ENCODE assay signal across 8 mouse cellular contexts in genomic region chr7:100121376-100121789, GRCm38 (mm10). TPM values are rescaled to one million over a fixed set of nuclear protein-coding genes. Genes with fewer than 3 reads are reported as not detected.
DNase-seq lines count a peak whose midpoint lies in the region; ATAC-seq and TF ChIP-seq lines count a peak whose summit lies in the region.

Pold3 (minus strand) TSS chr7:100121565.

- H3K36me3 ChIP-seq in ES-E14 (ENCODE audit: control insufficient read depth, insufficient read depth, low read length, poor library complexity, severe bottlenecking) = peaks cover 2% of the 10 kb centered on the region; the same call in 1 of the 2 replicates
- H3K36me3 ChIP-seq in forebrain, embryonic 15.5 days = peaks cover 23% of the 10 kb centered on the region

- under 1% methylated on average over 33 of the region's 33 CpGs for WGBS in forebrain, embryonic 15.5 days
- WGBS in lung, adult 2 months = under 1% methylated on average over 33 of the region's 33 CpGs

- peak within 1 kb of the TSS; percentile 90 for H3K27ac ChIP-seq in ES-E14 (ENCODE audit: insufficient read depth, low read depth, low read length, poor library complexity, severe bottlenecking)
- peak within 1 kb of the TSS; percentile 77 for H3K27ac ChIP-seq in forebrain, embryonic 15.5 days (replicated peaks)

- peak within 1 kb of the TSS; percentile 98 for H3K9ac ChIP-seq in ES-E14 (ENCODE audit: insufficient read depth, low read depth, low read length, poor library complexity, severe bottlenecking)
- H3K9ac ChIP-seq in forebrain, embryonic 15.5 days (replicated peaks) = peak within 1 kb of the TSS; percentile 86

- ATAC-seq in forebrain, embryonic 15.5 days (replicated peaks) = peak; percentile 97
- ATAC-seq in neutrophil, adult 5-6 weeks (ENCODE audit: extremely low read depth, insufficient number of reproducible peaks, low FRiP score, poor library complexity, severe bottlenecking) = peak; percentile 96

- no peaks in the 10 kb centered on the region for H3K9me3 ChIP-seq in ES-E14 (ENCODE audit: control insufficient read depth, insufficient read depth, low read depth, low read length)
- H3K9me3 ChIP-seq in forebrain, embryonic 15.5 days = no peaks in the 10 kb centered on the region

- in situ Hi-C loops in ES-E14 (cut with MboI; ENCODE audit: low sequenced_read_pairs in 2 of 2, unreplicated experiment in 2 of 2) = no loop called here

- peak within 1 kb of the TSS; percentile 82 to 97 for H3K4me3 ChIP-seq in ES-E14 (ENCODE audit: insufficient read depth in 1 of 2, low read depth in 1 of 2, low read length in 2 of 2, poor library complexity in 1 of 2, severe bottlenecking in 1 of 2)
- peak within 1 kb of the TSS; percentile 89 for H3K4me3 ChIP-seq in forebrain, embryonic 15.5 days
- H3K4me3 ChIP-seq in lung, adult 2 months (replicated peaks; ENCODE audit: extremely low read depth, low read depth, low read length) = peak within 1 kb of the TSS; percentile 79

- no peak for TF ChIP-seq CTCF in lung, adult 2 months (IDR thresholded peaks at IDR 0.05; ENCODE audit: insufficient read depth, low read length)

- peak within 1 kb of the TSS; percentile 70 for H3K4me2 ChIP-seq in forebrain, embryonic 15.5 days (replicated peaks)

- peaks cover 4 to 5% of the 10 kb centered on the region in 2 experiments; a peak in 2 of 4 replicates for H3K4me1 ChIP-seq in ES-E14 (ENCODE audit: control insufficient read depth in 2 of 2, insufficient read depth in 2 of 2, low read length in 2 of 2, poor library complexity in 1 of 2)
- H3K4me1 ChIP-seq in forebrain, embryonic 15.5 days = peaks cover 17% of the 10 kb centered on the region
- H3K4me1 ChIP-seq in lung, adult 2 months (ENCODE audit: control insufficient read depth, insufficient read depth, low read length) = peaks cover 2% of the 10 kb centered on the region; the same call in 1 of the 2 replicates

- TF ChIP-seq POLR2A in lung, adult 2 months (IDR thresholded peaks at IDR 0.05; ENCODE audit: borderline replicate concordance, extremely low read depth, low read depth, low read length) = peak; percentile 87; the same call in 1 of the 2 replicates

- intact Hi-C loops in heart, postnatal 25 days (cut with DNase I) = no loop called here

- peak; percentile 96 for DNase-seq in ES-E14 (ENCODE audit: low read depth, low spot score)
- DNase-seq in cerebellum, adult 11-12 months = peak; percentile 96
- DNase-seq in heart, postnatal 25 days (ENCODE audit: low spot score) = peak; percentile 94
- DNase-seq in layer of hippocampus, adult 18-20 months (ENCODE audit: low spot score in 2 of 2) = peak; percentile 97 to 99
- DNase-seq in lung, adult 2 months = peak; percentile 100
- peak; percentile 97 to 98 for DNase-seq in thymus, adult 18-20 months

- no peaks in the 10 kb centered on the region for H3K27me3 ChIP-seq in forebrain, embryonic 15.5 days

TF ChIP-seq in ES-E14, 5 proteins besides CTCF, POLR2A, EP300 and RAD21:
- TF ChIP-seq ZC3H11A (IDR thresholded peaks at IDR 0.05; ENCODE audit: borderline replicate concordance, low read depth, low read length) (no peak), CHD2 (IDR thresholded peaks at IDR 0.05; ENCODE audit: low read depth, low read length) (peak; percentile 53; the same call in 1 of the 2 replicates), MAFK (IDR thresholded peaks at IDR 0.05; ENCODE audit: insufficient read depth, low read depth, low read length) (0 out of 2 replicates have a peak, but pooled peaks have one; percentile 13), HCFC1 (IDR thresholded peaks at IDR 0.05; ENCODE audit: borderline replicate concordance, insufficient read depth, low read length) (peak; percentile 86), ZNF384 (IDR thresholded peaks at IDR 0.05; ENCODE audit: low read depth, low read length) (no peak)

RNA-seq across cellular contexts. Expression of gene Pold3, which starts in this region (rescaled TPM):
- total RNA-seq in ES-E14 (2012; rRNA removed) = 42.5 and 51.4 TPM in 2 replicates
- polyA plus RNA-seq in forebrain, embryonic 15.5 days (2015; fragmentation: Nextera tagmentation; extraction: Ambion mirVana) = 54.5 and 54.9 TPM in 2 replicates
- 1 to 10 TPM; 9.4 to 9.8 TPM for total RNA-seq in heart, postnatal 25 days (2021)
- total RNA-seq in layer of hippocampus, adult 18-20 months (2021) = 10 to 100 TPM; 33.6 to 37.7 TPM
- 4.7 and 6.8 TPM in 2 replicates for polyA plus RNA-seq in lung, adult 2 months (2012; rRNA removed)
- total RNA-seq in neutrophil, adult 5-6 weeks (2017) = 60.8 and 83.0 TPM in 2 replicates

Comparison
In these comparisons a context has a peak if more than half of its experiments do, and no peak if none do; other contexts are left out.
1. Peak in every context shown above with its lines: DNase-seq, ATAC-seq, H3K4me3 ChIP-seq and H3K27ac ChIP-seq.